ENCODE assay signal across 9 mouse cellular contexts in genomic region chrX:81072651-81073050, GRCm38 (mm10). TPM values are rescaled to one million over a fixed set of nuclear protein-coding genes. Genes with fewer than 3 reads are reported as not detected.
DNase-seq lines count a peak whose midpoint lies in the region; ATAC-seq and TF ChIP-seq lines count a peak whose summit lies in the region.
"Had no signal": no experiment of that assay in that cellular context is flagged by ENCODE, and none has a peak within 500 bp of the region (broad histone marks: within the 10 kb centered on the region; RNA-seq: fewer than 3 reads in every experiment).

No protein-coding gene starts in this region.

- WGBS in forebrain, embryonic 11.5 days: 9% methylated on average over 2 of the region's 2 CpGs
- WGBS in intestine, postnatal 0 days: 22% methylated on average over 2 of the region's 2 CpGs

- H3K4me3 ChIP-seq in left cerebral cortex, adult 2 months: peak overlapping the region; percentile 14; the same call in 1 of the 2 replicates
- peak overlapping the region; percentile 58 for H3K4me3 ChIP-seq in forebrain, embryonic 11.5 days (ENCODE audit: low read depth, low read length)
- H3K4me3 ChIP-seq in intestine, postnatal 0 days (ENCODE audit: low read depth, low read length): peak overlapping the region; percentile 53

- no peak overlapping the region for H3K9ac ChIP-seq in forebrain, embryonic 11.5 days (ENCODE audit: low read length)
- no peak overlapping the region for H3K9ac ChIP-seq in intestine, postnatal 0 days (ENCODE audit: low read depth, low read length)

- no peak for TF ChIP-seq CTCF in left cerebral cortex, adult 2 months (IDR thresholded peaks at IDR 0.05)
- no peak for TF ChIP-seq CTCF in intestine, postnatal 0 days (IDR thresholded peaks at IDR 0.05; ENCODE audit: low read depth)

- no peaks in the 10 kb centered on the region for H3K9me3 ChIP-seq in forebrain, embryonic 11.5 days (ENCODE audit: control insufficient read depth, low read length)
- H3K9me3 ChIP-seq in intestine, postnatal 0 days (ENCODE audit: control insufficient read depth): no peaks in the 10 kb centered on the region

- no peak overlapping the region for H3K27ac ChIP-seq in left cerebral cortex, adult 2 months
- H3K27ac ChIP-seq in forebrain, embryonic 11.5 days (ENCODE audit: low read depth, low read length): 0 out of 2 replicates have a peak overlapping the region, but pooled peaks have one; percentile 37
- no peak overlapping the region for H3K27ac ChIP-seq in intestine, postnatal 0 days (ENCODE audit: low read depth, low read length)

- intact Hi-C loops in left cerebral cortex, adult 2 months (cut with DNase I): loop anchor here (5.0 kb wide), 1 partner anchor 270 kb away; no protein-coding TSS in a partner anchor
- intact Hi-C loops in left cerebral cortex, postnatal 4 days (cut with DNase I): no loop called here

- H3K27me3 ChIP-seq in forebrain, embryonic 11.5 days (ENCODE audit: control insufficient read depth, insufficient read depth, low read length): no peaks in the 10 kb centered on the region
- H3K27me3 ChIP-seq in intestine, postnatal 0 days (replicated peaks; ENCODE audit: control insufficient read depth, insufficient read depth, low read length): no peaks in the 10 kb centered on the region

- H3K4me1 ChIP-seq in forebrain, embryonic 11.5 days (replicated peaks; ENCODE audit: control insufficient read depth, insufficient read depth, low read length): no peaks in the 10 kb centered on the region
- no peaks in the 10 kb centered on the region for H3K4me1 ChIP-seq in intestine, postnatal 0 days (replicated peaks; ENCODE audit: control insufficient read depth, insufficient read depth, low read length)

- peak; percentile 61 for ATAC-seq in forebrain, embryonic 11.5 days (replicated peaks; ENCODE audit: low FRiP score)
- ATAC-seq in intestine, postnatal 0 days: no peak
- ATAC-seq in megakaryocyte progenitor cell, adult 5-6 weeks (replicated peaks; ENCODE audit: poor library complexity): no peak

- no peak for DNase-seq in left cerebral cortex, adult 2 months (ENCODE audit: extremely low spot score in 1 of 2, low spot score in 2 of 2)
- no peak for DNase-seq in left cerebral cortex, postnatal 4 days
- no peak for DNase-seq in forebrain, embryonic 11.5 days (ENCODE audit: low spot score)
- DNase-seq in retina, postnatal 1 day: peak; percentile 1
- DNase-seq in thymus, postnatal 4 days: no peak
- DNase-seq: cerebellum, postnatal 14 days had no signal

- no peaks in the 10 kb centered on the region for H3K36me3 ChIP-seq in forebrain, embryonic 11.5 days (ENCODE audit: control insufficient read depth, insufficient read depth, low read length)
- no peaks in the 10 kb centered on the region for H3K36me3 ChIP-seq in intestine, postnatal 0 days (ENCODE audit: control insufficient read depth, insufficient read depth)

- H3K4me2 ChIP-seq in forebrain, embryonic 11.5 days (ENCODE audit: low read depth, low read length, severe bottlenecking): peak overlapping the region; percentile 40; the same call in 1 of the 2 replicates
- H3K4me2 ChIP-seq in intestine, postnatal 0 days (replicated peaks; ENCODE audit: low read depth): peak overlapping the region; percentile 76; the same call in 1 of the 2 replicates

RNA-seq across cellular contexts. Expression of gene Tmem47, which starts 2.2 kb away (rescaled TPM):
- 10 to 100 TPM; 83.0 to 87.1 TPM for total RNA-seq in left cerebral cortex, adult 2 months (2021)
- 10 to 100 TPM; 29.2 to 32.5 TPM for total RNA-seq in left cerebral cortex, postnatal 4 days (2021)
- 60.3 and 65.1 TPM in 2 replicates for polyA plus RNA-seq in forebrain, embryonic 11.5 days (2014; fragmentation: Nextera tagmentation; extraction: Ambion mirVana)
- polyA plus RNA-seq in intestine, postnatal 0 days (2015; fragmentation: Nextera tagmentation; extraction: Ambion mirVana): 7.7 and 8.4 TPM in 2 replicates
- total RNA-seq in megakaryocyte progenitor cell, adult 5-6 weeks (2015): not detected in 2 replicates
- not detected in 2 replicates for total RNA-seq in megakaryocyte progenitor cell, adult 5-6 weeks (2017)
- total RNA-seq: megakaryocyte-erythroid progenitor cell, adult 5-6 weeks had no signal

Comparison
In these comparisons a context has a peak if more than half of its experiments do, and no peak if none do; other contexts are left out.
1. RNA of gene Tmem47, which starts 2.2 kb away (total RNA-seq): 83.0 to 87.1 TPM in left cerebral cortex, adult 2 months and 29.2 to 32.5 TPM in left cerebral cortex, postnatal 4 days; not detected in megakaryocyte progenitor cell, adult 5-6 weeks; every median in the first group is over 10 times any median in the second.
2. Peak in every context shown above with its lines, with median percentiles within 50 percentile points of each other: H3K4me3 ChIP-seq.